ENCODE assay signal across 20 mouse cellular contexts in genomic region chr2:25141185-25141584, GRCm38 (mm10). TPM values are rescaled to one million over a fixed set of nuclear protein-coding genes. Genes with fewer than 3 reads are reported as not detected.
DNase-seq lines count a peak whose midpoint lies in the region; ATAC-seq and TF ChIP-seq lines count a peak whose summit lies in the region.
"Had no signal": no experiment of that assay in that cellular context is flagged by ENCODE, and none has a peak within 500 bp of the region (broad histone marks: within the 10 kb centered on the region; RNA-seq: fewer than 3 reads in every experiment).

No protein-coding gene starts in this region.

- peak; percentile 59 for TF ChIP-seq CTCF in liver, postnatal 0 days (IDR thresholded peaks at IDR 0.05; ENCODE audit: low read depth)
- peak; percentile 20 for TF ChIP-seq CTCF in ES-Bruce4 (IDR thresholded peaks at IDR 0.05; ENCODE audit: low read depth, low read length)

- H3K4me2 ChIP-seq in liver, postnatal 0 days (ENCODE audit: low read depth, low read length) = no peak overlapping the region
- no peak overlapping the region for H3K4me2 ChIP-seq in liver, embryonic 12.5 days
- H3K4me2 ChIP-seq: embryonic facial prominence, embryonic 13.5 days; heart, embryonic 12.5 days; stomach, embryonic 15.5 days had no signal

- H3K27ac ChIP-seq in liver, postnatal 0 days (ENCODE audit: low read depth) = no peak overlapping the region
- H3K27ac ChIP-seq in liver, embryonic 12.5 days = no peak overlapping the region
- no peak overlapping the region for H3K27ac ChIP-seq in ES-Bruce4 (ENCODE audit: insufficient read depth, low read length)
- H3K27ac ChIP-seq in brown adipose tissue, adult 24 weeks (replicated peaks; ENCODE audit: low read depth, low read length) = peak overlapping the region; percentile 5; the same call in 1 of the 2 replicates
- H3K27ac ChIP-seq in limb, embryonic 10.5 days = no peak overlapping the region
- H3K27ac ChIP-seq: embryonic facial prominence, embryonic 13.5 days; stomach, embryonic 15.5 days had no signal

- no peaks in the 10 kb centered on the region for H3K36me3 ChIP-seq in liver, postnatal 0 days (replicated peaks; ENCODE audit: insufficient read depth, low read length)
- no peaks in the 10 kb centered on the region for H3K36me3 ChIP-seq in liver, embryonic 12.5 days
- H3K36me3 ChIP-seq in ES-Bruce4 (ENCODE audit: control insufficient read depth, insufficient read depth, low read length, poor library complexity, severe bottlenecking) = no peaks in the 10 kb centered on the region
- no peaks in the 10 kb centered on the region for H3K36me3 ChIP-seq in limb, embryonic 10.5 days
- H3K36me3 ChIP-seq: embryonic facial prominence, embryonic 13.5 days; heart, embryonic 12.5 days; stomach, embryonic 15.5 days had no signal

- DNase-seq in heart, postnatal 4 days = peak; percentile 3
- no peak for DNase-seq in heart, adult 18-20 months
- no peak for DNase-seq in liver, postnatal 0 days
- DNase-seq in left cerebral cortex, adult 11 months (ENCODE audit: low spot score) = no peak
- no peak for DNase-seq in limb, embryonic 10.5 days (ENCODE audit: low spot score)
- DNase-seq: cerebellum, adult 9-11 months; gastrocnemius, postnatal 14 days; kidney, postnatal 10 days; layer of hippocampus, adult 9-11 months; liver had no signal

- WGBS in liver, postnatal 0 days (ENCODE audit: insufficient replicate concordance) = 70% methylated on average over 4 of the region's 4 CpGs
- WGBS in liver, embryonic 12.5 days (ENCODE audit: insufficient replicate concordance) = 61% methylated on average over 4 of the region's 4 CpGs
- 70% methylated on average over 4 of the region's 4 CpGs for WGBS in limb, embryonic 10.5 days

- no peaks in the 10 kb centered on the region for H3K4me1 ChIP-seq in liver, postnatal 0 days (ENCODE audit: insufficient read depth)
- peaks cover 34% of the 10 kb centered on the region for H3K4me1 ChIP-seq in liver, embryonic 12.5 days
- H3K4me1 ChIP-seq in ES-Bruce4 (ENCODE audit: control insufficient read depth, insufficient read depth, low read length) = no peaks in the 10 kb centered on the region
- H3K4me1 ChIP-seq in brown adipose tissue, adult 24 weeks (ENCODE audit: control insufficient read depth, insufficient read depth, insufficient read length, low read length) = peaks cover 22% of the 10 kb centered on the region
- no peaks in the 10 kb centered on the region; the same call in 1 of the 2 replicates for H3K4me1 ChIP-seq in limb, embryonic 10.5 days
- H3K4me1 ChIP-seq: embryonic facial prominence, embryonic 13.5 days; stomach, embryonic 15.5 days had no signal

- ATAC-seq in liver, postnatal 0 days = no peak
- ATAC-seq in liver, embryonic 12.5 days = no peak
- ATAC-seq: midbrain, embryonic 16.5 days had no signal

- TF ChIP-seq POLR2A in ES-Bruce4 (IDR thresholded peaks at IDR 0.05; ENCODE audit: insufficient read depth, low read length) = no peak

- TF ChIP-seq EP300 in liver, postnatal 0 days (IDR thresholded peaks at IDR 0.05; ENCODE audit: low read depth) = no peak
- TF ChIP-seq EP300 in ES-Bruce4 (IDR thresholded peaks at IDR 0.05; ENCODE audit: insufficient read depth, low read depth, low read length) = no peak

- no peaks in the 10 kb centered on the region for H3K27me3 ChIP-seq in liver, postnatal 0 days (ENCODE audit: insufficient read depth, low read length)
- H3K27me3 ChIP-seq in liver, embryonic 12.5 days (replicated peaks) = no peaks in the 10 kb centered on the region
- H3K27me3 ChIP-seq in ES-Bruce4 (ENCODE audit: control insufficient read depth, insufficient read depth, low read length, poor library complexity, severe bottlenecking) = no peaks in the 10 kb centered on the region
- H3K27me3 ChIP-seq in limb, embryonic 10.5 days (ENCODE audit: low read depth, poor library complexity, severe bottlenecking) = no peaks in the 10 kb centered on the region
- H3K27me3 ChIP-seq: embryonic facial prominence, embryonic 13.5 days; heart, embryonic 12.5 days; stomach, embryonic 15.5 days had no signal

- no peak overlapping the region for H3K9ac ChIP-seq in liver, postnatal 0 days (replicated peaks)
- no peak overlapping the region for H3K9ac ChIP-seq in liver, embryonic 12.5 days
- H3K9ac ChIP-seq in ES-Bruce4 (ENCODE audit: low read depth, poor library complexity, severe bottlenecking) = no peak overlapping the region
- H3K9ac ChIP-seq: embryonic facial prominence, embryonic 13.5 days; heart, embryonic 12.5 days; stomach, embryonic 15.5 days had no signal

- no peak overlapping the region for H3K4me3 ChIP-seq in liver, postnatal 0 days (ENCODE audit: low read depth, low read length)
- no peak overlapping the region for H3K4me3 ChIP-seq in liver, embryonic 12.5 days
- no peak overlapping the region for H3K4me3 ChIP-seq in ES-Bruce4 (ENCODE audit: low read depth, low read length)
- no peak overlapping the region for H3K4me3 ChIP-seq in brown adipose tissue, adult 24 weeks (ENCODE audit: insufficient read depth, low read depth, low read length)
- no peak overlapping the region for H3K4me3 ChIP-seq in limb, embryonic 10.5 days
- H3K4me3 ChIP-seq: embryonic facial prominence, embryonic 13.5 days; heart, embryonic 12.5 days; megakaryocyte, embryonic 14.5 days; stomach, embryonic 15.5 days had no signal

- H3K9me3 ChIP-seq in liver, postnatal 0 days (ENCODE audit: low read length) = no peaks in the 10 kb centered on the region
- H3K9me3 ChIP-seq in liver, embryonic 12.5 days (replicated peaks) = no peaks in the 10 kb centered on the region
- H3K9me3 ChIP-seq in ES-Bruce4 (replicated peaks; ENCODE audit: control insufficient read depth, insufficient read depth, low read length, poor library complexity, severe bottlenecking) = no peaks in the 10 kb centered on the region
- no peaks in the 10 kb centered on the region for H3K9me3 ChIP-seq in limb, embryonic 10.5 days (replicated peaks)
- H3K9me3 ChIP-seq: embryonic facial prominence, embryonic 13.5 days; stomach, embryonic 15.5 days had no signal

RNA-seq across cellular contexts. Expression of gene Nrarp, which starts 39.4 kb away (rescaled TPM):
- 10 to 100 TPM; 31.2 to 33.4 TPM for total RNA-seq in heart, postnatal 4 days (2021)
- total RNA-seq in heart, adult 18-20 months (2021) = 1 to 10 TPM; 6.9 to 8.3 TPM
- polyA plus RNA-seq in liver, postnatal 0 days (2015; fragmentation: Nextera tagmentation; extraction: Ambion mirVana) = 1.3 and 1.7 TPM in 2 replicates
- 5.9 and 6.2 TPM in 2 replicates for polyA plus RNA-seq in liver, embryonic 12.5 days (2016; fragmentation: Nextera tagmentation; extraction: Ambion mirVana)
- 9.8 and 10.2 TPM in 2 replicates for polyA plus RNA-seq in ES-Bruce4 (2011; ENCODE audit: insufficient read depth, insufficient read length, low read depth, missing spikeins)
- polyA plus RNA-seq in brown adipose tissue, adult 24 weeks (2012; ENCODE audit: insufficient read depth, insufficient read length, missing spikeins) = 6.4 and 7.1 TPM in 2 replicates
- polyA plus RNA-seq in limb, embryonic 10.5 days (2016; fragmentation: Nextera tagmentation; extraction: Ambion mirVana) = 7.9 and 10.3 TPM in 2 replicates

RNA-seq across cellular contexts. Expression of gene Noxa1, which starts 46.2 kb away (rescaled TPM):
- total RNA-seq in heart, postnatal 4 days (2021) = not detected
- not detected for total RNA-seq in heart, adult 18-20 months (2021)
- polyA plus RNA-seq in liver, postnatal 0 days (2015; fragmentation: Nextera tagmentation; extraction: Ambion mirVana) = 0.52 and 0.59 TPM in 2 replicates
- 0.64 and 0.71 TPM in 2 replicates for polyA plus RNA-seq in liver, embryonic 12.5 days (2016; fragmentation: Nextera tagmentation; extraction: Ambion mirVana)
- not detected in 2 replicates for polyA plus RNA-seq in ES-Bruce4 (2011; ENCODE audit: insufficient read depth, insufficient read length, low read depth, missing spikeins)
- polyA plus RNA-seq in brown adipose tissue, adult 24 weeks (2012; ENCODE audit: insufficient read depth, insufficient read length, missing spikeins) = not detected in 2 replicates
- 0.15 and 0.28 TPM in 2 replicates for polyA plus RNA-seq in limb, embryonic 10.5 days (2016; fragmentation: Nextera tagmentation; extraction: Ambion mirVana)
- total RNA-seq: gastrocnemius, postnatal 14 days; hematopoietic stem cell, adult 5-6 weeks; left cerebral cortex, postnatal 25 days had no signal
- polyA plus RNA-seq: embryonic facial prominence, embryonic 13.5 days; midbrain, embryonic 16.5 days had no signal

RNA-seq across cellular contexts. Expression of gene Tor4a, which starts 55.5 kb away (rescaled TPM):
- total RNA-seq in heart, postnatal 4 days (2021) = 1 to 10 TPM; 4.4 to 5.8 TPM
- 1 to 10 TPM; 4.0 to 4.6 TPM for total RNA-seq in heart, adult 18-20 months (2021)
- polyA plus RNA-seq in liver, postnatal 0 days (2015; fragmentation: Nextera tagmentation; extraction: Ambion mirVana) = 5.4 and 6.0 TPM in 2 replicates
- polyA plus RNA-seq in liver, embryonic 12.5 days (2016; fragmentation: Nextera tagmentation; extraction: Ambion mirVana) = 7.2 and 7.4 TPM in 2 replicates
- 4.5 and 6.9 TPM in 2 replicates for polyA plus RNA-seq in ES-Bruce4 (2011; ENCODE audit: insufficient read depth, insufficient read length, low read depth, missing spikeins)
- polyA plus RNA-seq in brown adipose tissue, adult 24 weeks (2012; ENCODE audit: insufficient read depth, insufficient read length, missing spikeins) = 1.8 and 6.0 TPM in 2 replicates
- 3.2 TPM in 2 replicates for polyA plus RNA-seq in limb, embryonic 10.5 days (2016; fragmentation: Nextera tagmentation; extraction: Ambion mirVana)
